Mouse (Mus musculus) adipocyte (in vitro differentiated cells): ENCODE measurements around the gene 1600012H06Rik.
A peak's percentile ranks its signal among the peaks of the same experiment; 100 is the strongest.
"Not testable (repeated sequence)": the region's sequence is repeated elsewhere in the genome, so short reads cannot be mapped to it uniquely, and the experiment has no call there.

Source experiments
- DNase-seq: peaks from one replicate; pipeline ENCODE4 v3.0.0-alpha.2; 2016; ENCODE audit warnings: low spot score

1600012H06Rik gene

DNA sequence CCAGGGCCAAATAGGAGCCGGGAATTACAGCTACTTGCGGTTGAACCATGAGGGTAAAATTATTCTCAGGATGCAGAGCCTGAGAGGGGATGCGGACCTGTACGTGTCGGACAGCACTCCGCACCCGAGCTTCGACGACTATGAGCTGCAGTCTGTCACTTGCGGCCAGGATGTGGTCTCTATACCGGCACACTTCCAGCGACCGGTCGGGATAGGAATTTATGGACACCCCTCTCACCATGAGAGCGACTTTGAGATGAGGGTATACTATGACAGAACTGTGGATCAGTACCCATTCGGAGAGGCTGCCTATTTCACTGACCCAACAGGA, 710 bp downstream of the 1600012H06Rik start:
- no peak for DNase-seq

DNA sequence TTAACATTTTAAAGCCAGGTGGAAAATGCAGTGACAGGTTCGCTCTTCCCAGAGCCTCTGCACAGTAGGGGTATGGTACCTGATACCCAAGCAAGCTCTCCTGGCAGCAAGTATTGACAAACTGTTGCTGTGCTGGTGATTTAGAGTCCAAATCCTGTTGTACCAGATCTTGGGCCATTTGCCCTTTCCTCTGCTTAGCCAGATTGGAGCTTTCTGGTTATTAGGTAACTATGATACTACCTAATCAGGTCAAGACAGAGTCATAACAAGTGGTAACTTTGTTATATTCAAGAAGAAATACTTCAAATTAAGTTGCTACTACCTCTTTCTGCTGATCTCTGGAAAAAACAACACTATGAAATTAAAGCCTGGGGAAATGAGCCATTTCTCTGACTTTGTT, 1.6 kb downstream of the 1600012H06Rik start:
- DNase-seq: peak; percentile 36

DNA sequence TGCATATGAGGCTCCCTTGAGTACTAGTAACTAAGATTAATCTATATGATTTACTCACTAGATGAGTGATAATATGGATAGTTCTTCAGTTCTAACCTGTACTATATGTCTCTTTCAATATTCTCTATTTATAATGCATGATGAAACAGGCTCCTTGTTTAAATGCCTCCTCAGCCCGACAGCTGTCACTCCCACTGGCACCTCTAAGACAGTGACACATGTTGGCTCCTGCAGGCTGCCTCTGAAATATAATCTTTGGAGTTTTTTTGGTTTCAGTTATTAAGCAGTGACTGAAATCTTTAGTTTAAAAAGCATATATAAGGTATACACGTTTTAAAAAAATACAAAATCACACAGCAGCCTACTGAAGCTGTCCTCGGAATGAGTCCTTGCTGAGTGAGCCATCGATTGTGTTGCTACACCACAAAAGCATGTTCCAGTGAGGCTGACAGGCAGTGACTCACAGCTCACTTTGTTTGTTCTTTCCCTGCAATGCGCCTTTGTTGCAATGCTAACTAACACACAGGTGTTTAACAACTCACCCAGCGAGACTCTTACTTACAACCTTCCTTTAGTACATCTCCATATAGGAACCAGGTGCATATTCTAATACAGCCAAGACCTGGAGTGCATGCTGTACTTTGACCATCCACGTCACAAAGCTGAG, 6.3 kb downstream of the 1600012H06Rik start:
- no peak for DNase-seq

DNA sequence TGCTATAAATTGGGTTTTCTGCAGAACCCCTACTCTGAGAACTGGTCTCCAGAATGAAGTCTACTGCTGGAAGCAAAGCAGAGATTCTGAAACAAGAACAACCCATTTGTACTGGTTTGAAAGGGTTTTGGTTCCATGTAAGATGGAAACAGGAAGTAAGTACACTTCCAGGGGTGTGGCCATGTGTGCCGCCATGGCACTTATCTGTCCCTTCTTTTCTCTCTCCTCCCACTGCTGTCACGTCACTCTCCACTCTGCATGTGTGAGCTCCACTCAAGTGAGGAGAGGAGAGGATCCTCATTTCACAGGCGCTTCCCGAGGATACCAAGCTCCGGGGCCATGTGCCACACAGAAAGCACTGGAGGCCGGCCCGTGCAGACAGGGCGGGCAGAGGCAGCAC, 10.5 kb downstream of the 1600012H06Rik start:
- DNase-seq: no peak

DNA sequence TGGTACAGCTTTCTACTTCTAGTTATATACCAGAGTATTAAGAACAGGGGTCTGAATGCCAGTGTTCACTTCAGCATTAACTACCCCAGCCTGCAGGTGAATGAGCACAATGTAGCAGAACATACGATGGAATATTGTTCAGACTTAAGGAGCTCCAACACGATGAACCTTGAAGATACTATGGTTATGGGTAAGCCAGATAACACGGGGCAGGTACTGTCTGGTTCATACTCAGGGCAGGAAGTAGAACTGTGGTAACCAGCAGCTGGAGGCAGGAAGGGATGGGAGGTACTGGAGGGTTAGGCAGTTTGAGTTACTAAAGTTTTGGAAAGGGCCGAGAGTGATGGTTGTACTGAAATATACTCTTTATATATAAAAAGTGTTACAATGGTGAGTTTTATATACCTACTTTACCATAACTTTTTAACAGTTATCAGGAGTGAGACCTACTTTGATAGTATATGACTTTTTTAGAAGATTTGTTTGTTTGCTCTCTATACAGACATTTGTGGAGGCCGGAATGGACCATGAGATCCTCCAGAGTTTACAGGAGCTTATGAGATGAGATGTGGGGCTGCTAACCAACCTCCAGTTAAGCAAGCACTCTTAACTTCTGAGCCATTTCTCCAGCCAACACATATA, 15.8 kb downstream of the 1600012H06Rik start:
- DNase-seq: no peak

DNA sequence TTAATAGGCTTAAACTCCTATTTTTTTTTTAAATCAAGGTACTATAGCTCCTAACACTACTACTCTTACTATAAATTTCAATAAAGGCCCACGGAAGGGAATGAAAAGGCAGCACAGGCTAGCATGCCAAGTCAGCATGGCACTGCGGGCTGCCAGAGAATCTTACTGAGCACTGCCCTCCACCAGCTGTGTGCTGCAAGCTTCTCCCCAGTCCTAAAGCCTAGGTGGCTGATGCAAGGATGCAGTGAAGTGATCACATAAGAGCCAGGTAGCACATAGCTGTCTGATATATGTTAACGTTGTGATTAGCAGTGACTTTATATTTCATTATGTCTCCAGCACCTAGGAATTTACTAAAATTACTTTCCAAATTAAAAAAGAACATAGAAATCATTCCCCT, 17.0 kb downstream of the 1600012H06Rik start:
- DNase-seq: peak; percentile 54

DNA sequence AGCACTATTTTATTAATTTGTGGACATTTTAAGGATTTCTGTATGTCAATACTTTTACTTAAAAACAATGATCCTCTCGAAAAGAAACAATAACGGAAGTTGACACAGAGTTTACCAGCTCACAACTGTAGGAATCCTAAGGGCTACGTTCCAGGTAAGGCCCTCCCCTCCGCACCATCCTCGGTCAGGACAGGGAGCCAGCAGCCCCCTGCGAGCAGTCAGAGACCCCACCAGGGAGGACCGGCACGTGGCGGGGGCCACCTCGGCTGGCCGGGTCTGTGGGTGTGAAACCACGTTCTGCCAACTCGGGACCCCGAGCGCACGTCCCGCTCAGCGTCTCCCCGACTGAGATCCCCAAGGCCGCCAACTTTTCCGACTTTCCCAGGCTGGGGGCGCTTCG, 17.5 kb downstream of the 1600012H06Rik start:
- peak; percentile 29 for DNase-seq

DNA sequence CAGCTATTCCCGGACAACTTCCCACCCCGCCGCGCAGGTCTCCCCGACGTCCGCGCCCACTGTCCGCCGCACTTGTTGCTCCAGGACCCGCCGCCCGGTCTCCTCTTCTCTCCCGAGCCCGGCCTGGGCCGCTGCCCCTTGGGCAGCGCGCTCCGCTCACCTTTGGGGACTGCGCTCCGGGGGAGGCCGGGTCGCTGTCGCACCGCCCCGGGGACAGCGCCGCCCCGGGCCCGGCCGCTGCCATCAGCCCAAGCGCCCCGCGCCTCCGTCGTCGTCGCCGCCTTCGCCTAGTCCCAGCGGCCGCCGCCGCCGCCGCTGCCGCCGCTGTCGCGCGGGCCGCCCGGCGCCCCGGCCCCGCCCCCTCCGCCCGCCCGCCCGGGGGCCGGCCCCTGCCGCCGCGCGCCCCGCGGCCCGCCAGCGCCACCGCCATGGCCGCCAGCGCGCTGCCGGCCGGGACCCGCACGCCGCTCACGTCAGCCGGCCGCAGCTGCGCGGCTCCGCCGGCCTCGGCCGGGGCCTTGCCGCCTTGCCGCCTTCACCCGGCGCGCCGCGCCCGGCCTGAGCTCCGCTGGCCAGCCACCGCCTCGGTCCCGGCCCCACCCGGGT, 18.1 kb downstream of the 1600012H06Rik start, which contains the start of gene Phf10:
Gene Phf10, minus strand, starts transcription at position 323 of the 606 bp plus-strand sequence.
- DNase-seq: peak; percentile 34

DNA sequence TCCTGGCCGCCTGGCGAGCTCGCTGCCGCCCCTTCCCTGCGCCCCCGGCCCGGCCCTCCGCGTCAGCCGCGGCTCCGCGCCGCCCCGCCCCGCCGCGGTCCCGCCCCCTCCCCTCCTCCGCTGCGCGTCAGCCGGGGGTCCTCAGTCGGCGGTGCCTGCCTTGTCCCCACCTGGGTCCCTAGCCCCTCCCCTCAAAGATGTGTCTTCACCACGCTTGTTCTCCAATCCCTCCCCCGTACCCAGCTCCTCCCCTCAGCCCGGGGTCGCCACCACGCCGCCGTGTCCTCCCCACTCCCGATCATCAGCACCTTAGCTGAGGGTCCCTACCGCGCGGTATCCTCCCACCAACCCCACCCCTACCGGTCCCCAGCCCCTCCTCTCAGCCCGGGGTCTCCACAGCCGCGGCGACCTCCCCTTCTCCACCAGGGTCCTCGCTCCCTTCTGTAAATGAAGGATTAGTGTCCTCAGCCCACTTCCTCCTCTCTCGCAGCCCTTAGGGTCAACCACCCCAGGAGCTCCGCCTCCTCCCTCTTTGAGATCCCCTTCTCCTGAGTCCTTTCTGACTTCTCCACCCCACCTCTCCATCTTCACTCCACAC, 18.7 kb downstream of the 1600012H06Rik start:
- not testable (repeated sequence) for DNase-seq

DNA sequence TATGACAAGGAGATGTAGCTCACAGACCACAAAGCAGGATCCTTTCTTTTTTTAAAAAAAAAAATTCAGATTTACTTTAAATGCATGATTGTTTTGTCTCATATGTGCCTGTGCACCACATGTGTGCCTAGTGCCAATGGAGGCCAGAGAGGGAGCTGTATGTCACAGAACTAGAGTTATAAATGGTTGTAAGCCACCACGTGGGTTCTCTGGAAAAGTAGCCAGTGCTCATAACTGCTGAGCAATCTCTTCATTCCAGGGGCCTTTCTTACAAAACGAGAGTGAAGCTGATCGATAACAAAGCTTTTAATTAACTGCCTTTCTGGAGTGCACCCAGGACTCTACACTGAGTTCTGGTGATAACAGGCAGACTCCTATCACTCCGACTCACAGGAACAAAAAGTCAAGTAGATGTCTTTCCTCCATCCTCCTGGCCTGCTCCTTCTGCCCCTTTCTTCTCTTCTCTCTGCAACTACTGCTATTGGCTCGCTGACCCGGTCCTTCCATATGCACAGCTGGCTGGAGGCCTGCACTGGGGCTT, 25.5 kb downstream of the 1600012H06Rik start:
- DNase-seq: not testable (repeated sequence)

DNA sequence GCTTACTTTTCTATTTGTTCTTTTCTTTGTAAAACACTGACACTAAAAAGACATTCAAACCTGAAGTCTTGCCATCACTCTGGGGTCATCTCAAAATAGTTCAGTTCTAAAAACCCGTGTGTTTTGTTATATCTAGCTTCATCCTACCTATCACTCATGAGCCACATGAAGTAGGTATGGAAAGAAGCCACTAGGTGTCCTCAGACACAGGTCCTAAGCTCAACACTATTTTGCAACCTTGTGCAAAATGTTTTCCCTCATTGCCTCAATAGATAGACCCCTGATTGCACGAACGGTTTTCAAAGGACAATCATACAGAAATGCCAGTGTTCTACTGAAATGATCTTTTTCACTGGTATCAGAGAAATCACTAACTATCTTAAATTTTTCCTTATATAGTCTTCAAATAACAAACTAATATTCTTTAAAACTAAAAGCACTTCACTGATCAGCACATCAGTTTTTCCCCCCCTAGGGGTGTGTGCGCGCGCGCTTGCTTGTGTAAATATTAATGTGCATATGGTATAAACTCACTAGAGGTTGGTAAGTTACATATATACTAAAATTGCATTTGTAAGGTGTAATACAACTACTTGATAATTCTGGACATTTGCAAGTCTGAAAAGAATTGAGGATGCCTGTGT, 34.9 kb downstream of the 1600012H06Rik start:
- not testable (repeated sequence) for DNase-seq

DNA sequence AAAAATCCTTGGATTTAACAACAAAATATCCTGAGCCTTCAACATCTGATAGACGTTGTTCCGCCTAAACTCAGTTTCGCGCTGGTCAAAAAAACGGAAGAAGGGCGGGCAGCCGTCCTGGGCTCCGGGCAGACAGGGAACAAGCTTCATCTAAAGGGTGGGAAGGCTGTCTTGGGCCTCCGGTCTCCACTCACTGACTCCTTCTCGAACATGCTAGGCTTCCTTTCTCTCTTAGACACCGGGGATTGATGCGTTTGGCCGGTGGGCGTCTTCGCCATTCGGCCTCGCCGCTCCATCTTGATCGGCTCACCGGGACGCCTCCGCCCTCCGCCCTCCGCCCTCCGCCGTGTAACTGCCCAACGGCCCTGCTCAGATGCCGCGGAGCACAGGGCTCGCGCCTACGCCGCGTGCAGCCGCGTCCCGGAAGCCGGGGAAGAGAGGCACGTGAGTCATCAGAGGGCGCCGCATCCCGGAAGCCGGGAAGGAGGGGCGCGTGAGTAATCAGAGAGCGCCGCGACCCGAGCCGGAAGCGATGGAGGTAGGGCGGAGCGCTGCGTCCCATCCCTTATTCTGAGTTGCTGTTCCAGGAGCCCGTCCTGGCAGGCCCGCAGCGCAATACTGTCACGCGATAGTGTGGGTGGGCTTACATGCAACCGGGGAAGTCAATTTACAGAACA, 35.5 kb downstream of the 1600012H06Rik start, which contains the start of the genes 9030025P20Rik and Gm3417:
Gene 9030025P20Rik, plus strand, starts transcription at position 107 of the 677 bp plus-strand sequence.
Gene Gm3417, minus strand, starts transcription at position 429 of the 677 bp plus-strand sequence.
- DNase-seq: not testable (repeated sequence)

DNA sequence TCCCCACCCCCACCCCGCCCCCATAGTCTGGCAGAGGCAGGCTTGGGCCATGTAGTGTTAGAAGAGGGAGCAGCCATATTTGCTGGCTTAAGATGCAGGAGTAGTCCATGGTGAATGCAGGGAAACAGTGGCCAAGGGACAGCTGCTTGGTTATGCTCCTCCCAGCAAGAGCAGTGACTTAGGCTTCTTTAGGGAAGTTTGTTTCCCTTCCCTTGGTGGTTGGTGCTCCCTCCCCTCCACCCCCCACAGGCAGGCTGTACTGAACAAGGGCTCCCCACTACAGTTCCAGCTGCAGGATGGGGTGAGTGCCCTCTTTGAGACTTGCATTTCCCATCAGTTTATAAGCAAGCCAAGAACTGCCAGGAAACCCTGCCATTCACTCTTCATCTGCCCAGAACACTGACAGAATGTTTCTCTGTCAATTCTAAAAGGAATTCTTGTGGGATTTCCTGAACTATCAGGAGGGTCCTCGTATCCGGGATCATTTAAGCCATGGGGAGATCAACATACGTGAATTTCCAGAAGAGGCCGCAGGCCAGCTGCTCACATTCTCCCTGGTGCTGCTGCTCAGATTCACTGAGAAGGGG, 47.2 kb downstream of the 1600012H06Rik start:
- not testable (repeated sequence) for DNase-seq

DNA sequence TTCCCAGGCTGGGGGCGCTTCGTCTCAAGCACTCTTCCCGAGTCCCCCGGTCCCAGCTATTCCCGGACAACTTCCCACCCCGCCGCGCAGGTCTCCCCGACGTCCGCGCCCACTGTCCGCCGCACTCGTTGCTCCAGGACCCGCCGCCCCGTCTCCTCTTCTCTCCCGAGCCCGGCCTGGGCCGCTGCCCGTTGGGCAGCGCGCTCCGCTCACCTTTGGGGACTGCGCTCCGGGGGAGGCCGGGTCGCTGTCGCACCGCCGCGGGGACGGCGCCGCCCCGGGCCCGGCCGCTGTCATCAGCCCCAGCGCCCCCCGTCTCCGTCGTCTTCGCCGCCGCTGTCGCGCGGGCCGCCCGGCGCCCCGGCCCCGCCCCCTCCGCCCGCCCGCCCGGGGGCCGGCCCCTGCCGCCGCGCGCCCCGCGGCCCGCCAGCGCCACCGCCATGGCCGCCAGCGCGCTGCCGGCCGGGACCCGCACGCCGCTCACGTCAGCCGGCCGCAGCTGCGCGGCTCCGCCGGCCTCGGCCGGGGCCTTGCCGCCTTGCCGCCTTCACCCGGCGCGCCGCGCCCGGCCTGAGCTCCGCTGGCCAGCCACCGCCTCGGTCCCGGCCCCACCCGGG, 49.6 kb downstream of the 1600012H06Rik start:
- DNase-seq: not testable (repeated sequence)

DNA sequence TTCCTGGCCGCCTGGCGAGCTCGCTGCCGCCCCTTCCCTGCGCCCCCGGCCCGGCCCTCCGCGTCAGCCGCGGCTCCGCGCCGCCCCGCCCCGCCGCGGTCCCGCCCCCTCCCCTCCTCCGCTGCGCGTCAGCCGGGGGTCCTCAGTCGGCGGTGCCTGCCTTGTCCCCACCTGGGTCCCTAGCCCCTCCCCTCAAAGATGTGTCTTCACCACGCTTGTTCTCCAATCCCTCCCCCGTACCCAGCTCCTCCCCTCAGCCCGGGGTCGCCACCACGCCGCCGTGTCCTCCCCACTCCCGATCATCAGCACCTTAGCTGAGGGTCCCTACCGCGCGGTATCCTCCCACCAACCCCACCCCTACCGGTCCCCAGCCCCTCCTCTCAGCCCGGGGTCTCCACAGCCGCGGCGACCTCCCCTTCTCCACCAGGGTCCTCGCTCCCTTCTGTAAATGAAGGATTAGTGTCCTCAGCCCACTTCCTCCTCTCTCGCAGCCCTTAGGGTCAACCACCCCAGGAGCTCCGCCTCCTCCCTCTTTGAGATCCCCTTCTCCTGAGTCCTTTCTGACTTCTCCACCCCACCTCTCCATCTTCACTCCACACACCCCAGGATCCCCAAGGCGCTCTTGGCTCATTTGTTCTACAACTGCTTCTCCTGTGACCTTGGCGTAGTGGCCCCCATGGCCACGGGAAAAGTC, 50.3 kb downstream of the 1600012H06Rik start:
- not testable (repeated sequence) for DNase-seq

DNA sequence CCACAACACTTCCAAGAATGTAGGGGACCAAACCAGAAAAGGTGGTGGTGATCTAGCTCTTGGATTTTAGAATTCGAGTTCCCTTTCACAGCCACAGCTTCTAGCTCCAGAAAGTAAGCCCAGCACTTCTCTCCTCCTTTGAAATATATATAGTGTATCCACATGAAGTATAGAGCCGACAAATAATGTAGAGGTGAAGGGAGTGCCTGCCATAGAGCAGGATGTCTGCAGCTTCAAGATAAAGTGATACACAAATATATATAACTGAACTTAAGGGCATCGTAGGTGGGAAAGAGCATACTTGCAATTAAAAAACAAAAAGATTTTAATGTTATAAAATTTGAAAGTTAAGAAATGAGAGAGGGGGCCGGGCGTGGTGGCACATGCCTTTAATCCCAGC, 51.2 kb downstream of the 1600012H06Rik start:
- DNase-seq: not testable (repeated sequence)

DNA sequence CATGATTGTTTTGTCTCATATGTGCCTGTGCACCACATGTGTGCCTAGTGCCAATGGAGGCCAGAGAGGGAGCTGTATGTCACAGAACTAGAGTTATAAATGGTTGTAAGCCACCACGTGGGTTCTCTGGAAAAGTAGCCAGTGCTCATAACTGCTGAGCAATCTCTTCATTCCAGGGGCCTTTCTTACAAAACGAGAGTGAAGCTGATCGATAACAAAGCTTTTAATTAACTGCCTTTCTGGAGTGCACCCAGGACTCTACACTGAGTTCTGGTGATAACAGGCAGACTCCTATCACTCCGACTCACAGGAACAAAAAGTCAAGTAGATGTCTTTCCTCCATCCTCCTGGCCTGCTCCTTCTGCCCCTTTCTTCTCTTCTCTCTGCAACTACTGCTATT, 57.1 kb downstream of the 1600012H06Rik start:
- DNase-seq: not testable (repeated sequence)

DNA sequence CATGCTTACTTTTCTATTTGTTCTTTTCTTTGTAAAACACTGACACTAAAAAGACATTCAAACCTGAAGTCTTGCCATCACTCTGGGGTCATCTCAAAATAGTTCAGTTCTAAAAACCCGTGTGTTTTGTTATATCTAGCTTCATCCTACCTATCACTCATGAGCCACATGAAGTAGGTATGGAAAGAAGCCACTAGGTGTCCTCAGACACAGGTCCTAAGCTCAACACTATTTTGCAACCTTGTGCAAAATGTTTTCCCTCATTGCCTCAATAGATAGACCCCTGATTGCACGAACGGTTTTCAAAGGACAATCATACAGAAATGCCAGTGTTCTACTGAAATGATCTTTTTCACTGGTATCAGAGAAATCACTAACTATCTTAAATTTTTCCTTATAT, 66.1 kb downstream of the 1600012H06Rik start:
- not testable (repeated sequence) for DNase-seq
